Mouse (Mus musculus): ENCODE measurements around the gene Plppr1.
"Not testable (repeated sequence)": the region's sequence is repeated elsewhere in the genome, so short reads cannot be mapped to it uniquely, and the experiment has no call there.

Plppr1 gene

DNA sequence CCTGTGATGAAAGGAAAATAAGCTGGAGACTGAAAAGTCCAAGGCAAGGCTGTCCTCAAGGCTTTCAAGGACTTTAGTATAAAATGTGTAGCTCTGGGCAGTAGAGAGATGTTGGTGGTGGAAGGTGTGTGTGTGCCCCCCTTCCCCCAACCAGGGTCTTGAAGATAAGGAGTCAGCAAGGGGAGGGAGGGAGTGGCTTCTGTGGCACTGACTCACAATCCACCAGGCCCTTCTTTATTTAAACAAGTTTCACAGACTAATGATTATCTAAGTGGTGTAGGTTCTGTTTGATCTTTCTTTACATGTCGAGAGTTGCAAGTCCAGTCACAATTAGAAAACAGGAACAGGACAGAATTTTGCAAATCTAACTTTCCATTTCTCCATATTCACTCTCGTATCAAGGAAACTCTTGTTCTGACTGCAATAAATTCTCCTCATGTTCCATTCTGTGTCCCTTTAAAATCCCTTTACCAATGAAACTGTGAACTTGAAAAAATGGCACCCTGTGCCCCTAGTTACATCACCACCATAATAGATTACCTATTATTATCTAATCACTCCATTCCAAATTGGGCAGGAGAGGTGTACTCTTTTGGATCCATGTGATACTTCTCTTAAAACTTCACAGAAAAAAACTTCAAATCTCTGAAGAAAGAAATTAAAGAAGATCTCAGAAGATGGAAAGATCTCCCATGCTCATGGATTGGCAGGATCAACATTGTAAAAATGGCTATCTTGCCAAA is 324.7 kb downstream of the Plppr1 start:
- not testable (repeated sequence) for DNase-seq (ENCODE audit: low spot score)

DNA sequence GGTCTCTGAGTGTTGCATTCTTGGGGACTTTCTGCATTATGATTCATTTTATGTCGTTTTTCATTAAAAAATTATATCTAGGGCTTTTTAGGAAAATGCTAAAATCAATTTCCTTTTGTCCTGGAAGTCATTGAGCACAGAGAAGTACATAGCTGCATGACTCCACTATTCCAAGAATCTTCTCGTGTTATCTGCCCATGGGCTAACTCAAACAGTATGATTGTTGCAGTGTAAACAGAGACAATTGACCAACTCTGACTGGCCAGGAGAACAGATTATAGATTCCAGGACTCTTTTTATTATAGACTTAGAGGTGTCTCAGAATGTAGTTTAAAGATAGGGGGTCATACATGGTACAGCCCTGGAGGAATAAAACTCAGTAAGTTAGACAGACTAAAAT is 327.8 kb downstream of the Plppr1 start:
- no peak for DNase-seq (ENCODE audit: low spot score)
